Mouse (Mus musculus): ENCODE results near the gene Wdr49.

DNA sequence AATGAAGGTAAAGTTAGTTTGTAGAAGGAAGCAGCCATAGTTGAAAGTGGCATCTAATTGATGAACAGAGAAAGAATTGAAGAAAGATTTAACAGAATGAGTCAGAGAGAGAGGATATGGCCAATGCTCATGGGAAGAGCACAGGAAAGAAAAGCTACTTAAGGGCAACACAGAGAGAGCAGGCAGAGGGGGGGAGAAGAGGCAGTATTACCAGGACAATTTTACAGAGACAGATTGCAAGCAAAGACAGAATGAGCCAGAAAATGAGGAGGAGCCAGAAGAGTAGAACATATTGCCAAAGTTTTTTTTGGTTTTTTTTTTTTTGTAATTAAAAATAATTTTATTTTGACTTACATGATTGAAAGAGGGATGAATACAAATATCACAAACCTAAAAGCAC is 128.0 kb downstream of the Wdr49 start:
- TF ChIP-seq CTCF (IDR thresholded peaks at IDR 0.05; ENCODE audit: low read depth) = no peak
- TF ChIP-seq EP300 (IDR thresholded peaks at IDR 0.05; ENCODE audit: low read depth) = no peak
